Mouse (Mus musculus): ENCODE results near the gene Bcl9l.
"Not testable (repeated sequence)": the region's sequence is repeated elsewhere in the genome, so short reads cannot be mapped to it uniquely, and the experiment has no call there.

Bcl9l gene

DNA sequence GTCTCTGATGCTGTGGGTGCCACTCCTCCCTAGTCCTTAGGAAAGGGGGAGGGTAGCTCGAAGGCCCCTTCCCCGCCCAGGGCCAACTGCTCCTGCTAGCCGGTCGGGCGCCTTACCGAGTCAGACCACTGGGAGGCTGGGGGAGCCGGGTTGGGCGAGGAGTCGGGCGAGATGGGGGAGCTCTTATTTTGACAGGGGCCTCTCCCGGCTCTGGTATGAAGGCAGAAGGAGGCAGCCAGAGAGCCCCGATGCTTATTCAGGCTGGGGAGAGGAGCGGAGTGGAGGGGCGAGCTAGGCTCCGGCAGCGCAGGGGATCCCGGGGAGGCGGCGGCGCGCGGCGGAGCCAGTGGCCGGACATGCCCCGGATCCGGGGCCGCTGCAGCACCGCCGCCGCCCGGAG is at the start of gene Bcl9l:
Gene Bcl9l, plus strand, starts transcription at position 274 of the 400 bp plus-strand sequence.
- peak; percentile 93 for DNase-seq

DNA sequence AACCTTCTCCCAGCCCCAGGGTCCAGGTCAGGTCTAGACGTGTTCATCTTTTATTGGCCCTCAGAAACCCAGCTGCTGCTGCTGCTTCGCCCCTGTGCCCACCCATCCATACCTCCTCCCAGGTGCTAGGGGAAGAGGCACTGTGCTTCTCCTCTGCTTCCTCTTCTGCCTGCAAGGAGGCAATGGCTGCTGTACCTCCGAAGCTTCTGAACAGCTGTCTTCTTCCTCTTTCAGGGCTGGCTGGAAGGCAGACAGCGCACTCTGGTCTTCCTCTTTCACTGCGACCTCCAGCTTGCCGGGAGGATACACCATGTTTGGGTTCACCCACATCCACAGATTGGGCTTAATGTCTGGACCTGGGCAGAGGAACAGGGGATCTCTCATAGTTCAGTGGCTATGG is 46.9 kb upstream of the Bcl9l start:
- no peak for DNase-seq

GRCm38 (mm10) chr9:44440961-44441360 is 41.7 kb upstream of the Bcl9l start, which contains the start of gene Foxr1:
Gene Foxr1, minus strand, starts transcription at chr9:44441136.
- no peak for DNase-seq

DNA sequence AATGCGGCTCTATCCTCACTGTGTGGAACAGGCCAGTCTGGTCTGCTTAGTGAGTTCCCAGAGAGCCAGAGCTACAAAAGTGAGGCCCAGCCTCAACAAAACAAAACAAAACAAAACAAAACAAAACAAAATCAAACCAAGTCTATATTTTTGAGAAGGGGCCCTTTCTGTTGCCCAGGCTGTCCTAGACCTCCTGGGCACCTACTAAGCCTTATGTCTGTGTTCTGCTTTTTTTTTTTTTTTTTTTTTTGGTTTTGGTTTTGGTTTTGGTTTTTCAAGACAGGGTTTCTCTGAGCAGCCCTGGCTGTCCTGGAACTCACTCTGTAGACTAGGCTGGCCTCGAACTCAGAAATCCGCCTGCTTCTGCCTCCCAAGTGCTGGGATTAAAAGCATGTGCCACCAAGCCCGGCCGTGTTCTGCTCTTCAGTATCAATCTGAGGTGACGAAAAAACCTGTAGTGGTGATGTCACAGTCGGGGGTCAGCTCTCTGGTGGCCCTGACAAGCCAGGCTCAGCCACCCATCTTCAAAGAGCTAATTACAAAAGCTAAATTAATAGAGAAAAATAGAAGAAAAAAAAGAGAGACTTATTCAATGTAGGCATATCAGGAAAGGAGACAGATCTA is 38.1 kb upstream of the Bcl9l start:
- DNase-seq, result not testable (repeated sequence)

DNA sequence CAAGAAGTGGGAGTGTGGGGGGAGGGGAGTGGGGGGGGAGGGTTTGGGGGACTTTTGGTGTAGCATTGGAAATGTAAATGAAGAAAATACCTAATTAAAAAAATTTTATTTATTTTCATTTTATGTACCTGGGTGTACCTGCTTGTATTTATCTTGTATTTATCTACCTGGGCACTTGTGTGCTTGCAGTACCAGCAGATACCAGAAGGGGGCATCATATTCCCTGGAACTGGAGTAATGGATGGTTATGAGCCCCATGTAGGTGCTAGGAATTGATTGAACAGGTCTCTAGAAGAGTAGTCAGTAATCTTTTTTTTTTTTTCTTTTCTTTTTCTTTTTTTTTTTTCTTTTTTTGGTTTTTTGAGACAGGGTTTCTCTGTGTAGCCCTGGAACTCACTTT is 32.2 kb upstream of the Bcl9l start:
- no peak for DNase-seq

DNA sequence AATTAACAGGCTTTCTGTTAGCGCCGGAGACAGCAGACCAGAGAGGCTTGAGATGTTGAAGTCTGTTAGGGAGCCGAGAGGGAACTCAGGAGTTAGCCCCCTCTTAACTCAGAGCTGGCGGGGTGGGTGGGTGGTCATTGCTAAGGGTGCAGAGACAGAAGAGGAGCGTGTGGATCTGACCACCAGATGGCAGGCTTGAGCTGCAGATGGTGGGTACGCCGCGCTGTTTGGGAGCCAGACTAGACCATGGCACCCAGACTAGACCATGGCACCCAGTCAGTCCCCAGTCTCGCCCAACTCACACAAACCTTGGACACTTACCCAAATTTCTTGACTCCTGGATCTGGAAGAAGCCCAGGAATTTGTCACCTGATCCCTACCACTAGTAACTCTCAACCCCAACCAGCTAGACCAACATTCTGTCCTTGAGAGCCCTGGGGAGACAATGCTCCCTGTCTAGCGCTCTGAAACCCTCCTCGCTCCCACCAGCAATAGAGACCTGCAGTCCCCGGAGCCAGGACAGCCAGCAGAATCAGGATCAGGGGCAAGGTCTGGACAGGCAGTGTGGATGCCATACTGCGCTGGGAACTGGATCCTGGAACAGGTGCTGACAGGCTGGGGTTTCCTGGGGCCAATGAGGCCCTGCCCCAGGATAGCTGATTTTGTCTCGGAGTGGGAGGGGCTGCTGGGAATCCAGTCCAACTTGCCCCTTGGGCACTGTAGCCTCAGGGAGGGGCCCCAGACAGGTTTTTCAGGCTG is 28.3 kb upstream of the Bcl9l start:
- peak; percentile 63 for DNase-seq

- no peak for DNase-seq
Observed at GRCm38 (mm10) chr9:44454891-44455220, 27.8 kb upstream of the Bcl9l start, which contains the start of gene Upk2. Gene Upk2, minus strand, starts transcription at chr9:44454976.

GRCm38 (mm10) chr9:44457035-44457742 is 25.4 kb upstream of the Bcl9l start:
- no peak for DNase-seq

- no peak for DNase-seq
Observed at GRCm38 (mm10) chr9:44461950-44462349, 20.7 kb upstream of the Bcl9l start.

GRCm38 (mm10) chr9:44468224-44468623 is 14.4 kb upstream of the Bcl9l start:
- DNase-seq, result peak; percentile 64

- no peak for DNase-seq
Observed at GRCm38 (mm10) chr9:44468800-44469199, 13.8 kb upstream of the Bcl9l start.

DNA sequence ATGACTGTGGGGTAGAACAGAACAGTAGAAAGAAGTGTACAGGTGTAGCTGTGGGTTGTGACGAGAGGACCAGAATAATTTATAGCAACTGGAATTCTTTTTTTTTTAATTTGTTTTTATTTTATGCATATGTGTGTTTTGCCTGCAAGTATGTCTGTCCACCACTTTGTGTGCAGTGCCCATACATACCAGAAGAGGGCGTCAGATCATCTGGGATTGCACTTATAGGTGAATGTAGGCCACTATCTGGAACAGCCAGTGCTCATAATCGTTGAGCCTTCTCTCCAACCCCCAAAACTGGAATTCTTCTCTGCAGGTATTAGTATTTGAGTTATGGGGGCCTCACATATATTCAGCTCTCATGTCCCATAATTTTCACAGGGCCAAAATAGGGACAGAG is 9.4 kb upstream of the Bcl9l start:
- no peak for DNase-seq

DNA sequence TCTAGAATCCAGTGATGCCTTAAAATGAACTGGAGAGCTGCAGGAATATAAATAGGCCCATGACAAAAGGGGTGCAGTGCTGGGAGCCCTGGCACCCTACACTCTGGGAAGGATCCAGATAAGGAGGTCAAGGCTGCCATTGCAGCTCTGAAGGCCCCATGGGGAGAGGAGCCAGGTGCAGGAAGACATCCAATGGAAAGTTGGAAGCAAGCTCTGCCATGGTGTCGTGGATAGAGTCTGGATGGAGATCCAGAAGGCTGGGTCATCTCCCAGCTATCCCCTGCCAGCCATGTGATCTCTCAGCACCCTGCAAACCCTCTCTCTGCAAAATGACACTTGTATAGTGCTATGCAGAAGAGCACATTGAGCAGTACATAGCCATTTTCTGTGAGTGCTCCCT is 8.3 kb upstream of the Bcl9l start:
- DNase-seq, result no peak

GRCm38 (mm10) chr9:44475936-44476335 is 6.7 kb upstream of the Bcl9l start:
- no peak for DNase-seq

DNA sequence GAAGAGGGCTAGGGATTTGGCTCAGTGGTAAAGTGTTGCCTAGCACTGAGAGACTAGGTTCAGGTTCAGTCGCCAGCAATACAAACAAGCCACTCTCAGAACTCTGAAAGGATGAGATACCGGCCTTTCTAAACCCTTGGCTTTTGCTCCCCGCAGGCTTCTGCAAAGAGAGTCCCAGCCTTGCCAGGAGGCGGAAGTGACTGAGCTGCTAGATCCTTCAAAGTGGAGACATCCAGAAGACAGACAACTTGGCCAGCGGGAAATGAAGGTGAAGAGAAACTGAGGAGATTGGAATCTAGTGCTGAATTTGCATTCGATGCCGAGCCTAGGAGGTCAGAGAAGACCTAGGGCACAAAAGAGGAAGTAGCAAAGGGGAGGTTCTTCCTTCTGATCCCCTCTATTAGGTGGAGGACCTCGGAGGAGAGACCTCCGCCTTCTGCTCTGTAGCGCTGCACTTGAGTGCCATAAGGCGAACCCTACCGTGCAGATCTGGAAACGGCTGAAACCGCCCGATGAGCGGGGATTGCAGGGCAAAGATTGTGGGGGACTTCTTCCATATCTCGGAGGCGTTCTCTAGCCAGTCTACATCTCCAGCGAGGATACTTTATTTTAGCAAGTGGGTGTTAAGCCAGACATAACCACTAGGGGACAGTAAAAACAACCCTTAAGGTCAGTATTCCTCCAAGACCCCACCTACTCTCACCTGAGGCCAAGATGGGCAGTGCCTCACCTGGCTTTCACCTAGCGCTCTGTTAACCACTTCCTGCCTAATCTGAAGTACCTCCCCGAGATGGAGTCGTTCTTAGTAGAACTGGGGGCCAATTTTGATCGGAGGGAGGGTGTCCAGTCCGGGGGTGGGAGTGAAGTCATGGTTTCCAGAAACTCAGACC is 5.0 kb upstream of the Bcl9l start:
- peak; percentile 81 for DNase-seq

DNA sequence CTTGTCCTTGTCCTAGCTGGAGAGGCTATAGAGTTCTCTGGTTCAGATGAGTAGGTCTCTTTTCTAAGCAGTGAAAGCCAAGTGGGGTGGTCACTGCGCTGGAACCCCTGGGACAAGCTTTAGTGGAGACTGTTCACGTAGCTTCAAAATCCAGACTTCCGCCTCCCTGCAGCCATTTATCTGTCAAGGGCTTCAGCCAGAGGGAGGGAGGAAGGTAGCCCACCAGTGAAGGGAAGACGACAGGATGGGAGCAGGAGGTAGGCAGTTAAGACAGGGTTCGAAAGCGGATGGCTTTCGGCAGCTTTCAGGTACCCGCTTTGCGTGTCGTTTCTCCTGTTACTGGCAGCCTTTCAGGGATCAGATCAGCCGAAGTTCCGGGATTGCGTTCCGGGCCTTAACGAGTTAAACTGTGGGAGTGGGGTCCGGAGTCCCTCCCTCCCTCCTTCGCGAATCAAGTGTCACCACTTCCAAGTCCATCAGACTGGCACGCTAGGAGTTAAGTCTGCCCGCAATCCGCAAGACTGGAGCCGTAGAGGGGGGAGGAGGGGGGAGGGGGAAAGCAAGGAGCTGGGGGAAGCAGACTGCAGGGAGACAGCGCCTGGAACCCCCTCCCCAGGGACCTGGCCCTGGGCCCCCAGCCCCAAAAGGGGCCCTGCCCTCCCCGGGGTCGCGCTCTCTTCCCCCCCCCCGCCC is 4.2 kb upstream of the Bcl9l start:
- peak; percentile 73 for DNase-seq

- peak; percentile 85 for DNase-seq
Observed at GRCm38 (mm10) chr9:44478959-44479605, 3.5 kb upstream of the Bcl9l start.

DNA sequence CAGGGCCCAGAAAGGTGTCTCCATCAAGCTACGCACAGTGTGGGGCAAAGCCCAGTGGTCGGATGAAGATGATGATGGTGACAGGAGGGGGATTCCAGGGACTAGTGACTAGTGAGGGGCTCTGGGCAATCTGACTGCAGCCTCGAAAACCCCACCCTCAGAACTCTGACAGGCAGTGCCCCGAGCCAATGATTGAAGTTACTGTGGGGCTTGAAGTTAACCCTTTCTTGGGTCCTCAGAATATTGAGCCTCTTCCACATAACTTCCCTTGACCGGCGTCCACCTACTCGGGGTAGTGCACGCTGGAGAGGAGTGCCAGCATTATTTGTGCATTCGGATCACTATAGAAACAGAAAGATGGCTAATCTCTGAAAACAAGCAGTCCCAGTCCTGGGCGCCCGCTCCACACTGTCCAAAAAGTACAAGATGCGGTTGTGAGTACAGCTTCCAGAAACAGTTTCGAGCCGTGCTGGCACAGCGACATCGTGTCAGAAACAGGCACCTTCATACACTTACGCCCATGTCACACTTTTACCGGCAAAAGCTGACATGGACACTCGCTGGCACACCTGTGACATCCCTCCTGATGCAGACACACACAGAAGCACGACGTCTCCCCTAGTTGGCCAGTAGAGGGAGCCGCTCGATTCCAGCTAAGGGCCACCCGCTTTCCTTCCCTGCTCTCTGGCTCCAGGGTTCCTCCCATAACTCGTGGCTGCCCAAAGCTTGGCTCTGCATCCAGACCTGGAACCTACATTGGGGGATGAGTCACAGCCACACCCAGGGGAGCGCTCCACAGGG is 2.8 kb upstream of the Bcl9l start:
- peak; percentile 86 for DNase-seq

- DNase-seq, result no peak
Observed at GRCm38 (mm10) chr9:44482112-44482511, 513 bp upstream of the Bcl9l start.

GRCm38 (mm10) chr9:44483041-44483509 is 450 bp downstream of the Bcl9l start:
- DNase-seq, result no peak

Data from kidney, adult 11 months (tissue).